Mouse (Mus musculus): Measurements from ENCODE around the gene 4930524B15Rik. TPM values are rescaled to one million over a fixed set of nuclear protein-coding genes. Genes with fewer than 3 reads are reported as not detected.

4930524B15Rik gene
- polyA plus RNA-seq, 1 experiment, result 0.12 TPM

- Histone ChIP-seq H3K36me3 (ENCODE audit: control insufficient read depth, insufficient read depth, low read length) (0 out of 2 replicates have a peak, but pooled peaks cover 5% of the 10 kb centered on the region), H3K27me3 (ENCODE audit: control insufficient read depth, insufficient read depth, low read length) (no peaks in the 10 kb centered on the region), H3K4me1 (replicated peaks; ENCODE audit: control insufficient read depth, insufficient read depth, low read length) (peaks cover 28% of the 10 kb centered on the region), H3K4me3 (ENCODE audit: control insufficient read depth, insufficient read depth, low read length) (no peak overlapping the region), H3K27ac (ENCODE audit: control insufficient read depth, insufficient read depth, low read length) (no peak overlapping the region)
- DNase-seq, result no peak
- 59% methylated on average over 3 of the region's 3 CpGs for WGBS
- TF ChIP-seq CTCF (IDR thresholded peaks at IDR 0.05; ENCODE audit: borderline replicate concordance, control insufficient read depth, extremely low read depth, insufficient read depth, low read length, poor library complexity) (no peak), POLR2A (IDR thresholded peaks at IDR 0.05; ENCODE audit: control insufficient read depth, extremely low read depth, insufficient read depth, low read length, poor library complexity) (no peak)
Observed at GRCm38 (mm10) chr11:32028605-32029004, 63.2 kb downstream of the 4930524B15Rik start.

Other genes starting within 250 kb of the 4930524B15Rik start
- gene Cpeb4, start 93.4 kb upstream of the 4930524B15Rik start, polyA plus RNA-seq (2012; rRNA removed), result 12.0 and 13.0 TPM in 2 replicates
- 299 and 344 TPM in 2 replicates for gene Nsg2, start 34.9 kb downstream of the 4930524B15Rik start, polyA plus RNA-seq (2012; rRNA removed)
- 16.4 and 19.9 TPM in 2 replicates for gene Il9r, start 234.7 kb downstream of the 4930524B15Rik start, polyA plus RNA-seq (2012; rRNA removed)
- 56.3 and 66.1 TPM in 2 replicates for gene Snrnp25, start 239.8 kb downstream of the 4930524B15Rik start, polyA plus RNA-seq (2012; rRNA removed)